Mouse (Mus musculus): ENCODE data around the gene Stx12. TPM values are rescaled to one million over a fixed set of nuclear protein-coding genes. Genes with fewer than 3 reads are reported as not detected.

Gene Stx12
- polyA plus RNA-seq, 1 experiment from 2014 or later, result 53.7 TPM

GRCm38 (mm10) chr4:132873481-132874362 lies 10.6 kb downstream of the Stx12 start:
- peak; percentile 51 for TF ChIP-seq CTCF (IDR thresholded peaks at IDR 0.05; ENCODE audit: low read depth)
- 55% methylated on average over 11 of the region's 11 CpGs for WGBS
- H3K27ac ChIP-seq (ENCODE audit: low read depth, low read length), result peak overlapping the region; percentile 77

GRCm38 (mm10) chr4:132871116-132871515 lies 13.2 kb downstream of the Stx12 start:
- Histone ChIP-seq H3K9ac (ENCODE audit: low read depth, low read length) (no peak overlapping the region), H3K4me1 (replicated peaks; ENCODE audit: control insufficient read depth, insufficient read depth, low read length) (0 out of 2 replicates have a peak, but pooled peaks cover 4% of the 10 kb centered on the region), H3K4me3 (ENCODE audit: low read depth, low read length) (no peak overlapping the region), H3K27ac (ENCODE audit: low read depth, low read length) (no peak overlapping the region), H3K36me3 (ENCODE audit: control insufficient read depth, insufficient read depth) (peaks cover 39% of the 10 kb centered on the region), H3K27me3 (replicated peaks; ENCODE audit: control insufficient read depth, insufficient read depth, low read length) (no peaks in the 10 kb centered on the region), H3K9me3 (ENCODE audit: control insufficient read depth) (no peaks in the 10 kb centered on the region), H3K4me2 (replicated peaks; ENCODE audit: low read depth) (no peak overlapping the region)
- ATAC-seq, result no peak
- TF ChIP-seq CTCF (IDR thresholded peaks at IDR 0.05; ENCODE audit: low read depth), result no peak
- WGBS, result 94% methylated on average over 3 of the region's 3 CpGs

More at GRCm38 (mm10) chr4:132873481-132874362, 10.6 kb downstream of the Stx12 start:
- ATAC-seq, result peak; percentile 78
- Histone ChIP-seq H3K4me1 (replicated peaks; ENCODE audit: control insufficient read depth, insufficient read depth, low read length) (0 out of 2 replicates have a peak, but pooled peaks cover 4% of the 10 kb centered on the region), H3K4me3 (ENCODE audit: low read depth, low read length) (no peak overlapping the region), H3K27me3 (replicated peaks; ENCODE audit: control insufficient read depth, insufficient read depth, low read length) (no peaks in the 10 kb centered on the region), H3K9me3 (ENCODE audit: control insufficient read depth) (no peaks in the 10 kb centered on the region), H3K36me3 (ENCODE audit: control insufficient read depth, insufficient read depth) (peaks cover 13% of the 10 kb centered on the region), H3K4me2 (replicated peaks; ENCODE audit: low read depth) (peak overlapping the region; percentile 33), H3K9ac (ENCODE audit: low read depth, low read length) (no peak overlapping the region)

- Histone ChIP-seq H3K9me3 (ENCODE audit: control insufficient read depth) (no peaks in the 10 kb centered on the region), H3K4me2 (replicated peaks; ENCODE audit: low read depth) (no peak overlapping the region), H3K36me3 (ENCODE audit: control insufficient read depth, insufficient read depth) (peaks cover 74% of the 10 kb centered on the region), H3K4me1 (replicated peaks; ENCODE audit: control insufficient read depth, insufficient read depth, low read length) (no peaks in the 10 kb centered on the region), H3K27ac (ENCODE audit: low read depth, low read length) (no peak overlapping the region), H3K27me3 (replicated peaks; ENCODE audit: control insufficient read depth, insufficient read depth, low read length) (no peaks in the 10 kb centered on the region), H3K4me3 (ENCODE audit: low read depth, low read length) (no peak overlapping the region), H3K9ac (ENCODE audit: low read depth, low read length) (no peak overlapping the region)
- no peak for TF ChIP-seq CTCF (IDR thresholded peaks at IDR 0.05; ENCODE audit: low read depth)
- WGBS, result 92% methylated on average over 2 of the region's 2 CpGs
- no peak for ATAC-seq
Measured at GRCm38 (mm10) chr4:132864856-132865255, 19.5 kb downstream of the Stx12 start.

- H3K9me3 ChIP-seq (ENCODE audit: control insufficient read depth), result no peaks in the 10 kb centered on the region
- WGBS, result 42% methylated on average over 13 of the region's 13 CpGs
- no peaks in the 10 kb centered on the region for H3K27me3 ChIP-seq (replicated peaks; ENCODE audit: control insufficient read depth, insufficient read depth, low read length)
- H3K9ac ChIP-seq (ENCODE audit: low read depth, low read length), result no peak overlapping the region
- H3K4me2 ChIP-seq (replicated peaks; ENCODE audit: low read depth), result peak overlapping the region; percentile 30; the same call in 1 of the 2 replicates
- H3K27ac ChIP-seq (ENCODE audit: low read depth, low read length), result peak overlapping the region; percentile 60
- ATAC-seq, result peak; percentile 85
- H3K4me1 ChIP-seq (replicated peaks; ENCODE audit: control insufficient read depth, insufficient read depth, low read length), result no peaks in the 10 kb centered on the region
- TF ChIP-seq CTCF (IDR thresholded peaks at IDR 0.05; ENCODE audit: low read depth), result no peak
- H3K4me3 ChIP-seq (ENCODE audit: low read depth, low read length), result no peak overlapping the region
- H3K36me3 ChIP-seq (ENCODE audit: control insufficient read depth, insufficient read depth), result peaks cover 71% of the 10 kb centered on the region
Measured at GRCm38 (mm10) chr4:132863012-132863411, 21.3 kb downstream of the Stx12 start.

GRCm38 (mm10) chr4:132860880-132861279 lies 23.4 kb downstream of the Stx12 start:
- H3K36me3 ChIP-seq (ENCODE audit: control insufficient read depth, insufficient read depth), result peaks cover 71% of the 10 kb centered on the region
- no peaks in the 10 kb centered on the region for H3K4me1 ChIP-seq (replicated peaks; ENCODE audit: control insufficient read depth, insufficient read depth, low read length)
- H3K4me2 ChIP-seq (replicated peaks; ENCODE audit: low read depth), result no peak overlapping the region
- no peak overlapping the region for H3K9ac ChIP-seq (ENCODE audit: low read depth, low read length)
- H3K27ac ChIP-seq (ENCODE audit: low read depth, low read length), result no peak overlapping the region
- ATAC-seq, result no peak
- no peak for TF ChIP-seq CTCF (IDR thresholded peaks at IDR 0.05; ENCODE audit: low read depth)
- no peaks in the 10 kb centered on the region for H3K9me3 ChIP-seq (ENCODE audit: control insufficient read depth)
- 100% methylated on average over 1 of the region's 1 CpGs for WGBS
- H3K4me3 ChIP-seq (ENCODE audit: low read depth, low read length), result no peak overlapping the region
- no peaks in the 10 kb centered on the region for H3K27me3 ChIP-seq (replicated peaks; ENCODE audit: control insufficient read depth, insufficient read depth, low read length)

- Histone ChIP-seq H3K9ac (ENCODE audit: low read depth, low read length) (no peak overlapping the region), H3K4me3 (ENCODE audit: low read depth, low read length) (no peak overlapping the region), H3K4me2 (replicated peaks; ENCODE audit: low read depth) (peak overlapping the region; percentile 81), H3K27ac (ENCODE audit: low read depth, low read length) (no peak overlapping the region), H3K27me3 (replicated peaks; ENCODE audit: control insufficient read depth, insufficient read depth, low read length) (no peaks in the 10 kb centered on the region), H3K4me1 (replicated peaks; ENCODE audit: control insufficient read depth, insufficient read depth, low read length) (0 out of 2 replicates have a peak, but pooled peaks cover 3% of the 10 kb centered on the region), H3K36me3 (ENCODE audit: control insufficient read depth, insufficient read depth) (peaks cover 21% of the 10 kb centered on the region), H3K9me3 (ENCODE audit: control insufficient read depth) (no peaks in the 10 kb centered on the region)
- no peak for ATAC-seq
- WGBS, result 94% methylated on average over 1 of the region's 1 CpGs
- no peak for TF ChIP-seq CTCF (IDR thresholded peaks at IDR 0.05; ENCODE audit: low read depth)
Measured at GRCm38 (mm10) chr4:132843705-132844071, 40.6 kb downstream of the Stx12 start.
